Mouse (Mus musculus) CH12.LX (cell line): ENCODE data around the gene Pcnt. TPM values are rescaled to one million over a fixed set of nuclear protein-coding genes. Genes with fewer than 3 reads are reported as not detected.

ENCODE experiments used
- polyA plus RNA-seq: library from polyadenylated mRNA; unstranded; fragments of >175 nt; gene quantifications from 2 replicates; pipeline ENCODE4 v1.2.1, GENCODE M21; 2012; ENCODE audit warnings: low read depth; ENCODE audit not compliant: insufficient read length
- total RNA-seq, 2 experiments: library from RNA; depleted of rRNA; stranded (reverse); fragments of 300-350 nt in 1 of 2; fragments of >200 nt in 1 of 2; gene quantifications; 2 replicates each; pipeline ENCODE4 v1.2.3; 2012 to 2014

Gene Pcnt
- total and polyA plus RNA-seq, 3 experiments: 22.2 to 30.2 (median 29.1) TPM

Other genes with a start within 250 kb of the Pcnt start
- 11.3 and 14.4 TPM in 2 replicates for gene Prmt2, start 204.9 kb downstream of the Pcnt start, total RNA-seq (2012; rRNA removed)
- gene Prmt2, start 204.9 kb downstream of the Pcnt start, total RNA-seq (2014; rRNA removed): 6.1 and 6.4 TPM in 2 replicates
- 14.9 and 15.0 TPM in 2 replicates for gene Prmt2, start 204.9 kb downstream of the Pcnt start, polyA plus RNA-seq
- gene S100b, start 188.9 kb downstream of the Pcnt start, total RNA-seq (2012; rRNA removed): not detected in 2 replicates
- not detected in 2 replicates for gene S100b, start 188.9 kb downstream of the Pcnt start, total RNA-seq (2014; rRNA removed)
- not detected in 2 replicates for gene S100b, start 188.9 kb downstream of the Pcnt start, polyA plus RNA-seq
- 1.4 and 2.4 TPM in 2 replicates for gene Dip2a, start 97.5 kb downstream of the Pcnt start, total RNA-seq (2012; rRNA removed)
- gene Dip2a, start 97.5 kb downstream of the Pcnt start, total RNA-seq (2014; rRNA removed): 0.73 and 0.97 TPM in 2 replicates
- 1.5 TPM in 2 replicates for gene Dip2a, start 97.5 kb downstream of the Pcnt start, polyA plus RNA-seq
- gene AC141477.1, start 2.3 kb downstream of the Pcnt start, total RNA-seq (2012; rRNA removed): not detected in 2 replicates
- gene AC141477.1, start 2.3 kb downstream of the Pcnt start, total RNA-seq (2014; rRNA removed): not detected in 2 replicates
- 3.5 TPM in 1 of 2 replicates, not detected in the other for gene AC141477.1, start 2.3 kb downstream of the Pcnt start, polyA plus RNA-seq
- 0.25 and 0.42 TPM in 2 replicates for gene 2610028H24Rik, start 6.3 kb upstream of the Pcnt start, total RNA-seq (2012; rRNA removed)
- gene 2610028H24Rik, start 6.3 kb upstream of the Pcnt start, total RNA-seq (2014; rRNA removed): not detected in 2 replicates
- not detected in 2 replicates for gene 2610028H24Rik, start 6.3 kb upstream of the Pcnt start, polyA plus RNA-seq
- 34.2 and 40.4 TPM in 2 replicates for gene Mcm3ap, start 26.1 kb upstream of the Pcnt start, total RNA-seq (2012; rRNA removed)
- 26.4 and 26.9 TPM in 2 replicates for gene Mcm3ap, start 26.1 kb upstream of the Pcnt start, total RNA-seq (2014; rRNA removed)
- 47.8 and 51.1 TPM in 2 replicates for gene Mcm3ap, start 26.1 kb upstream of the Pcnt start, polyA plus RNA-seq
- 4.3 and 4.4 TPM in 2 replicates for gene Ybey, start 26.3 kb upstream of the Pcnt start, total RNA-seq (2012; rRNA removed)
- gene Ybey, start 26.3 kb upstream of the Pcnt start, total RNA-seq (2014; rRNA removed): 5.2 TPM in 2 replicates
- 2.0 and 3.0 TPM in 2 replicates for gene Ybey, start 26.3 kb upstream of the Pcnt start, polyA plus RNA-seq
- 28.8 and 38.4 TPM in 2 replicates for gene Lss, start 88.8 kb upstream of the Pcnt start, total RNA-seq (2012; rRNA removed)
- 60.8 and 89.6 TPM in 2 replicates for gene Lss, start 88.8 kb upstream of the Pcnt start, total RNA-seq (2014; rRNA removed)
- 37.7 and 53.3 TPM in 2 replicates for gene Lss, start 88.8 kb upstream of the Pcnt start, polyA plus RNA-seq
- not detected in 2 replicates for gene Spatc1l, start 119.5 kb upstream of the Pcnt start, total RNA-seq (2012; rRNA removed)
- gene Spatc1l, start 119.5 kb upstream of the Pcnt start, total RNA-seq (2014; rRNA removed): 0.17 TPM in 1 of 2 replicates, not detected in the other
- gene Spatc1l, start 119.5 kb upstream of the Pcnt start, polyA plus RNA-seq: not detected in 2 replicates
- not detected in 2 replicates for gene Ftcd, start 132.9 kb upstream of the Pcnt start, total RNA-seq (2012; rRNA removed)
- not detected in 2 replicates for gene Ftcd, start 132.9 kb upstream of the Pcnt start, total RNA-seq (2014; rRNA removed)
- gene Ftcd, start 132.9 kb upstream of the Pcnt start, polyA plus RNA-seq: not detected in 2 replicates
- not detected in 2 replicates for gene Col6a2, start 180.8 kb upstream of the Pcnt start, total RNA-seq (2012; rRNA removed)
- not detected in 2 replicates for gene Col6a2, start 180.8 kb upstream of the Pcnt start, total RNA-seq (2014; rRNA removed)
- gene Col6a2, start 180.8 kb upstream of the Pcnt start, polyA plus RNA-seq: not detected in 2 replicates